8 mouse cellular contexts compared by ENCODE assay signal in the genomic region with DNA sequence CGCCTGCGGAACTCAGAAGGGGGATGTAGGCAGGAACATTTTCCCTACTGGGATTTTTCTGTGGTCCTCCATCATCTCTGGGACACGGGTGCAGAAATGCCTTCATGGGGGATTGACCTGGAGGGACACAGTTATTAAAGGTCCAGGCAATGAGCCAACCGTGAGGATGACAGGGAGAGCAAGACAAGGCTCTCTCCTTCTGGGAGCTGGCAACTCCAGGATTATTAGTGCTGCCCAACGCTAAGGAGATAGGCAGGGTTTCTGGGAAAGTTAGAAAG. TPM values are rescaled to one million over a fixed set of nuclear protein-coding genes. Genes with fewer than 3 reads are reported as not detected.
DNase-seq lines count a peak whose midpoint lies in the region; ATAC-seq and TF ChIP-seq lines count a peak whose summit lies in the region.

No protein-coding gene starts in this region.

- peak overlapping the region; percentile 88 for H3K9ac ChIP-seq in heart, embryonic 13.5 days
- peak overlapping the region; percentile 96 for H3K9ac ChIP-seq in forebrain, postnatal 0 days
- peak overlapping the region; percentile 99 for H3K9ac ChIP-seq in midbrain, embryonic 12.5 days (replicated peaks)

- TF ChIP-seq CTCF in forebrain, postnatal 0 days (IDR thresholded peaks at IDR 0.05; ENCODE audit: low read depth): no peak

- H3K27me3 ChIP-seq in heart, embryonic 13.5 days (replicated peaks): peaks cover 58% of the 10 kb centered on the region
- H3K27me3 ChIP-seq in forebrain, postnatal 0 days (ENCODE audit: insufficient read depth, low read length): no peaks in the 10 kb centered on the region
- peaks cover 19% of the 10 kb centered on the region; the same call in 1 of the 2 replicates for H3K27me3 ChIP-seq in midbrain, embryonic 12.5 days

- H3K36me3 ChIP-seq in heart, embryonic 13.5 days: no peaks in the 10 kb centered on the region
- no peaks in the 10 kb centered on the region for H3K36me3 ChIP-seq in forebrain, postnatal 0 days (ENCODE audit: insufficient read depth)
- no peaks in the 10 kb centered on the region for H3K36me3 ChIP-seq in midbrain, embryonic 12.5 days

- H3K27ac ChIP-seq in heart, embryonic 13.5 days (replicated peaks): 0 out of 2 replicates have a peak overlapping the region, but pooled peaks have one; percentile 32
- H3K27ac ChIP-seq in forebrain, postnatal 0 days (ENCODE audit: low read depth, low read length): peak overlapping the region; percentile 91; the same call in 1 of the 2 replicates
- peak overlapping the region; percentile 94; the same call in 1 of the 2 replicates for H3K27ac ChIP-seq in midbrain, embryonic 12.5 days (replicated peaks)

- intact Hi-C loops in heart, postnatal 14 days (cut with DNase I): no loop called here

- no peak for DNase-seq in heart, postnatal 14 days
- peak; percentile 62 for DNase-seq in brain, adult 2 months (ENCODE audit: low read depth, low spot score)
- no peak for DNase-seq in forebrain, postnatal 0 days
- no peak for DNase-seq in spleen, postnatal 36 days (ENCODE audit: low spot score in 2 of 2)
- no peak for DNase-seq in embryo, embryonic 9.5 days (ENCODE audit: extremely low spot score)

- no peaks in the 10 kb centered on the region for H3K9me3 ChIP-seq in heart, embryonic 13.5 days
- no peaks in the 10 kb centered on the region for H3K9me3 ChIP-seq in forebrain, postnatal 0 days (ENCODE audit: low read length)
- no peaks in the 10 kb centered on the region for H3K9me3 ChIP-seq in midbrain, embryonic 12.5 days

- H3K4me3 ChIP-seq in heart, embryonic 13.5 days: peak overlapping the region; percentile 79
- peak overlapping the region; percentile 95 for H3K4me3 ChIP-seq in forebrain, postnatal 0 days (ENCODE audit: low read depth, low read length)
- H3K4me3 ChIP-seq in midbrain, embryonic 12.5 days: peak overlapping the region; percentile 98

- WGBS in heart, embryonic 13.5 days: 3% methylated on average over 5 of the region's 5 CpGs
- WGBS in forebrain, postnatal 0 days: 2% methylated on average over 5 of the region's 5 CpGs
- 2% methylated on average over 5 of the region's 5 CpGs for whole genome bisulfite sequencing in midbrain, embryonic 12.5 days

- H3K4me2 ChIP-seq in heart, embryonic 13.5 days: peak overlapping the region; percentile 99
- peak overlapping the region; percentile 64 for H3K4me2 ChIP-seq in forebrain, postnatal 0 days (ENCODE audit: low read depth)
- peak overlapping the region; percentile 83 for H3K4me2 ChIP-seq in midbrain, embryonic 12.5 days (replicated peaks)

- ATAC-seq in heart, embryonic 13.5 days (ENCODE audit: extremely low read depth, insufficient number of reproducible peaks, low FRiP score, low TSS enrichment): no peak
- no peak for ATAC-seq in forebrain, postnatal 0 days
- no peak for ATAC-seq in midbrain, embryonic 12.5 days (ENCODE audit: low FRiP score, low read depth)
- no peak for ATAC-seq in megakaryocyte, adult 5-6 weeks (ENCODE audit: poor library complexity, severe bottlenecking)

- H3K4me1 ChIP-seq in heart, embryonic 13.5 days: peaks cover 38% of the 10 kb centered on the region
- H3K4me1 ChIP-seq in forebrain, postnatal 0 days (ENCODE audit: insufficient read depth): peaks cover 13% of the 10 kb centered on the region
- peaks cover 31% of the 10 kb centered on the region for H3K4me1 ChIP-seq in midbrain, embryonic 12.5 days

RNA-seq across cellular contexts. Expression of a gene that starts 1.0 kb away (rescaled TPM):
- 1.2 and 1.3 TPM in 2 replicates for polyA plus RNA-seq in heart, embryonic 13.5 days (2015; fragmentation: Nextera tagmentation; extraction: Ambion mirVana)
- 1 to 10 TPM; 1.6 to 2.0 TPM for total RNA-seq in heart, postnatal 14 days (2021)
- 62.8 and 65.6 TPM in 2 replicates for total RNA-seq in forebrain, postnatal 0 days (2014; rRNA removed)
- 7.5 and 9.9 TPM in 2 replicates for polyA plus RNA-seq in forebrain, postnatal 0 days (2015; fragmentation: Nextera tagmentation; extraction: Ambion mirVana)
- 11.8 and 13.1 TPM in 2 replicates for polyA plus RNA-seq in midbrain, embryonic 12.5 days (2016; fragmentation: Nextera tagmentation; extraction: Ambion mirVana)
- not detected in 2 replicates for total RNA-seq in megakaryocyte, adult 5-6 weeks (2015)
- not detected in 2 replicates for total RNA-seq in megakaryocyte, adult 5-6 weeks (2017)

RNA-seq across cellular contexts. Expression of a gene that starts 41.6 kb away (rescaled TPM):
- 29.4 and 31.1 TPM in 2 replicates for polyA plus RNA-seq in heart, embryonic 13.5 days (2015; fragmentation: Nextera tagmentation; extraction: Ambion mirVana)
- total RNA-seq in heart, postnatal 14 days (2021): 10 to 100 TPM; 27.8 to 32.4 TPM
- total RNA-seq in forebrain, postnatal 0 days (2014; rRNA removed): 48.8 and 52.1 TPM in 2 replicates
- polyA plus RNA-seq in forebrain, postnatal 0 days (2015; fragmentation: Nextera tagmentation; extraction: Ambion mirVana): 21.6 and 25.7 TPM in 2 replicates
- polyA plus RNA-seq in midbrain, embryonic 12.5 days (2016; fragmentation: Nextera tagmentation; extraction: Ambion mirVana): 41.9 and 43.6 TPM in 2 replicates
- 3.8 and 6.9 TPM in 2 replicates for total RNA-seq in megakaryocyte, adult 5-6 weeks (2015)
- 13.5 and 14.5 TPM in 2 replicates for total RNA-seq in megakaryocyte, adult 5-6 weeks (2017)

RNA-seq across cellular contexts. Expression of a gene that starts 59.3 kb away (rescaled TPM):
- 25.5 and 25.9 TPM in 2 replicates for polyA plus RNA-seq in heart, embryonic 13.5 days (2015; fragmentation: Nextera tagmentation; extraction: Ambion mirVana)
- 10 to 100 TPM; 31.0 to 33.0 TPM for total RNA-seq in heart, postnatal 14 days (2021)
- total RNA-seq in forebrain, postnatal 0 days (2014; rRNA removed): 28.1 and 37.0 TPM in 2 replicates
- polyA plus RNA-seq in forebrain, postnatal 0 days (2015; fragmentation: Nextera tagmentation; extraction: Ambion mirVana): 13.5 and 20.0 TPM in 2 replicates
- 46.4 and 50.7 TPM in 2 replicates for polyA plus RNA-seq in midbrain, embryonic 12.5 days (2016; fragmentation: Nextera tagmentation; extraction: Ambion mirVana)
- 12.3 and 14.2 TPM in 2 replicates for total RNA-seq in megakaryocyte, adult 5-6 weeks (2015)
- 16.4 and 17.5 TPM in 2 replicates for total RNA-seq in megakaryocyte, adult 5-6 weeks (2017)

Comparison
In these comparisons a context has a peak if more than half of its experiments do, and no peak if none do; other contexts are left out.
1. H3K27ac ChIP-seq: peak in every context shown above with its lines; median percentile 94 in midbrain, embryonic 12.5 days; 91 in forebrain, postnatal 0 days; 32 in heart, embryonic 13.5 days.
2. RNA of a gene that starts 1.0 kb away (total RNA-seq): 62.8 to 65.6 TPM in forebrain, postnatal 0 days; 1.6 to 2.0 TPM in heart, postnatal 14 days and not detected in megakaryocyte, adult 5-6 weeks; every median in the first group is over 10 times any median in the second.
3. Peak in every context shown above with its lines, with median percentiles within 50 percentile points of each other: H3K4me2 ChIP-seq, H3K4me3 ChIP-seq and H3K9ac ChIP-seq.